Mouse (Mus musculus): ENCODE data around the gene Ccn5. TPM values are rescaled to one million over a fixed set of nuclear protein-coding genes. Genes with fewer than 3 reads are reported as not detected.
A peak's percentile ranks its signal among the peaks of the same experiment; 100 is the strongest.

Ccn5 gene
- polyA plus RNA-seq, 1 experiment from 2014 or later: 2.4 TPM

DNA sequence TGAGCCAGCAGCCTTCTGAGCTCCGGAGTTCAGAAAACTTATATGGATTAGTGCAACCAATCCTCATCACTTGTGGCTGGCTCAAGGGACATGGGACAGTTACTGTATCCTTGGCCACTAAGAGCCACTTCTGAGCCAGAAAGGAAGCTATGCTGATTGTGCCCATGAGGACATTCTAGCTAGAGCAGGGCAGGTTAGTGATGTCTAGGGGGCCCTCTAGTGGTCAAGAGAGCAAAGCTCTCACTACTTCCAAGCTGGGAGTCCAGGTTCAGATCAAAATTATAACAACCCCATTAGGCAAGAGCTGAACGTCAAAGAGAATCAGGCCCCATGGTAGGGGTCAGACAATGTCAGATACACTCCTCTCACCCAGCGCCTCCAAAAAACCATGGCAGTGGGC, 33.0 kb upstream of the Ccn5 start:
- TF ChIP-seq CTCF (IDR thresholded peaks at IDR 0.05): peak; percentile 86
- TF ChIP-seq EP300 (IDR thresholded peaks at IDR 0.05): no peak
- no peaks in the 10 kb centered on the region for H3K9me3 ChIP-seq (ENCODE audit: low read length)
- H3K4me1 ChIP-seq (ENCODE audit: insufficient read depth, low read depth, low read length): no peaks in the 10 kb centered on the region
- WGBS: 41% methylated on average over 3 of the region's 3 CpGs
- no peak overlapping the region for H3K9ac ChIP-seq (replicated peaks; ENCODE audit: low read depth)
- ATAC-seq: peak; percentile 71
- no peak overlapping the region for H3K4me2 ChIP-seq (replicated peaks; ENCODE audit: low read depth, low read length)
- H3K27ac ChIP-seq (ENCODE audit: low read length): no peak overlapping the region
- peak; percentile 87 for DNase-seq (ENCODE audit: low spot score)
- no peaks in the 10 kb centered on the region for H3K27me3 ChIP-seq (replicated peaks; ENCODE audit: insufficient read depth, low read length)
- H3K36me3 ChIP-seq (ENCODE audit: insufficient read depth, low read length): no peaks in the 10 kb centered on the region
- H3K4me3 ChIP-seq (ENCODE audit: low read depth, low read length): no peak overlapping the region

DNA sequence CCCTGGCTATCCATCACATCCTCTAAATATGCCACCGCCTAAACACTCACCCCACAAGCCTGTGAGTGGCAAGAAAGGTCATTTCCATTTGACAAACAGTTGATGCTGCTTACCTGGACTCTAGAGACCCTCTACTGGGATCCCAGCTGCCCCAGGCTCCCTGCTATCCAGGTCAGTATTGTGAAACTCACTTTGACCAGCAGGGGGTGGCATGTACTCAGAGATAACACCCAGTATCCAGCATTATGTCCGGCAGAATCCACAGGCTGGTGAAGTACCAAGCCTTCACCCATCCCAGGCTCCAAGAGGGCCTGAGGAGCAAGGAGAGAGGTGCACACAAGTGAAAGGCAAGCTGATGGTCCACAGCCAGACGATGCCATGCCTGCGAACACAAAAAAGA, 32.2 kb upstream of the Ccn5 start:
- no peak overlapping the region for H3K9ac ChIP-seq (replicated peaks; ENCODE audit: low read depth)
- no peaks in the 10 kb centered on the region for H3K9me3 ChIP-seq (ENCODE audit: low read length)
- H3K36me3 ChIP-seq (ENCODE audit: insufficient read depth, low read length): no peaks in the 10 kb centered on the region
- H3K4me1 ChIP-seq (ENCODE audit: insufficient read depth, low read depth, low read length): no peaks in the 10 kb centered on the region
- ATAC-seq (peak; percentile 55; the same call in 1 of the 2 replicates), DNase-seq (ENCODE audit: low spot score) (peak; percentile 76)
- peak; percentile 83 for TF ChIP-seq CTCF (IDR thresholded peaks at IDR 0.05)
- TF ChIP-seq EP300 (IDR thresholded peaks at IDR 0.05): no peak
- no peak overlapping the region for H3K27ac ChIP-seq (ENCODE audit: low read length)
- no peaks in the 10 kb centered on the region for H3K27me3 ChIP-seq (replicated peaks; ENCODE audit: insufficient read depth, low read length)
- H3K4me3 ChIP-seq (ENCODE audit: low read depth, low read length): no peak overlapping the region
- WGBS: 69% methylated on average over 4 of the region's 4 CpGs
- H3K4me2 ChIP-seq (replicated peaks; ENCODE audit: low read depth, low read length): no peak overlapping the region

DNA sequence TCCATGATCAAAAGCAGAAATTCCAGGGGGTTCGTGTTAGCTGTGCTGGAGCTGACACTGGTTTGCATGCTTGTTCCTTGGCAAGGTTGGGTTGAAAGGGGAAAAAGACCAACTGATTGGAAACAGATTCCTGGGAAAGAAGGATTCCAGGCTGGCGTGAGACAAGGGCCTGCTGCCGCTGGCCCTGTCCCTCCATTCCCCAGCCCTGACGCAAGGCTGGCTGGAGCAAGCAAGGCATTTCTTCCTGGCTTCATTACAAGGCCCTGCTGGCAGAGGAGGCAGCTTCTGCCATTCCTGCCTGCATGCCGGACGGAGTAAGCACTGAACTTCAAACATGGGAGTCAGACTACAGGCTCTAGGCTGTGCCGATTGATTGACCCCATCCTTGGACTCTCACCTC, 22.2 kb upstream of the Ccn5 start:
- no peak overlapping the region for H3K9ac ChIP-seq (replicated peaks; ENCODE audit: low read depth)
- ATAC-seq: peak; percentile 89
- no peak overlapping the region for H3K4me2 ChIP-seq (replicated peaks; ENCODE audit: low read depth, low read length)
- no peaks in the 10 kb centered on the region for H3K36me3 ChIP-seq (ENCODE audit: insufficient read depth, low read length)
- no peaks in the 10 kb centered on the region for H3K4me1 ChIP-seq (ENCODE audit: insufficient read depth, low read depth, low read length)
- TF ChIP-seq EP300 (IDR thresholded peaks at IDR 0.05) (0 out of 2 replicates have a peak, but pooled peaks have one; percentile 32), CTCF (IDR thresholded peaks at IDR 0.05) (no peak)
- 53% methylated on average over 7 of the region's 7 CpGs for WGBS
- no peak overlapping the region for H3K27ac ChIP-seq (ENCODE audit: low read length)
- no peak overlapping the region for H3K4me3 ChIP-seq (ENCODE audit: low read depth, low read length)
- H3K9me3 ChIP-seq (ENCODE audit: low read length): no peaks in the 10 kb centered on the region
- peak; percentile 76 for DNase-seq (ENCODE audit: low spot score)
- no peaks in the 10 kb centered on the region for H3K27me3 ChIP-seq (replicated peaks; ENCODE audit: insufficient read depth, low read length)

DNA sequence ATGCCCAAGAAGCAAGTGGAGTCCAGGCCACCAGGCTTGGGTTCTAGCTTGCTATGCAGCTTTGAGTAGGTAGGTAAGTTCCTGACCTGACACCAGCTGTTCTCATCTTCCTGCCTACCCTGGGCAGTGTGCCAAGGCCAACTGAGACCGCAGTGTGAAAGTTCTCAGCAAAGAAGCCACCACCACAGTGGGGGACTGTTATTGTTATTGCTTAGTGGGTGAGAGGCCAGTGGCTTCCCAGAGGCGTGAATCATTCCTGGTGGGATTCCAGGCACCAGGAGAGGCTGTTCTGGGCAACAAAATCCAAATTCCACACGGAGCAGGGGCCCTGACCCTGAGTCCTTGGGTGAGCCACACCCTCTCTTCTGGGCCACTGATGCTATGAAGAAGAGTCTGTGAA, 19.8 kb upstream of the Ccn5 start:
- H3K4me3 ChIP-seq (ENCODE audit: low read depth, low read length): no peak overlapping the region
- H3K4me1 ChIP-seq (ENCODE audit: insufficient read depth, low read depth, low read length): no peaks in the 10 kb centered on the region
- DNase-seq (ENCODE audit: low spot score): peak; percentile 9
- no peaks in the 10 kb centered on the region for H3K9me3 ChIP-seq (ENCODE audit: low read length)
- TF ChIP-seq EP300 (IDR thresholded peaks at IDR 0.05) (no peak), CTCF (IDR thresholded peaks at IDR 0.05) (no peak)
- H3K27ac ChIP-seq (ENCODE audit: low read length): no peak overlapping the region
- H3K4me2 ChIP-seq (replicated peaks; ENCODE audit: low read depth, low read length): no peak overlapping the region
- H3K27me3 ChIP-seq (replicated peaks; ENCODE audit: insufficient read depth, low read length): no peaks in the 10 kb centered on the region
- WGBS: 14% methylated on average over 3 of the region's 3 CpGs
- H3K9ac ChIP-seq (replicated peaks; ENCODE audit: low read depth): no peak overlapping the region
- no peaks in the 10 kb centered on the region for H3K36me3 ChIP-seq (ENCODE audit: insufficient read depth, low read length)
- ATAC-seq: peak; percentile 17; the same call in 1 of the 2 replicates

DNA sequence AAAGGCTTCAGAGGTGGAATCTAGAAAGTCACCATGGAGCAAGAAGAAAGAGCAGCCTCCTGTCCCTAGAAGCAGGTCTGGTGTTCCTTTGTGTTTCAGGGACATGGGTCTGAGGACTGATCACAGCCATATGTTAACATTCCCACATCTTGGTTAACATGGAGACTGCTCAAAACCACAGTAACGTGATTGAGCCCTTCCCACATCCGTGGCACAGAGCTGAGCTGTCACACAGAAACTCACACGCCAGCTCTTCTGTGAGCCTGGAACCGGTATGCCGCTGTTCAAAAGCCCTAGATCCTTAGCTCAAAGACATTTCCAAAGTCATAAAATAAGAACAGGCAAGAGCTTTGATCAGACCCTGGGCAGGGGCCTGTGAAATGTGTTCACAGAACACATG, 19.3 kb upstream of the Ccn5 start:
- 82% methylated on average over 5 of the region's 5 CpGs for WGBS
- no peak for DNase-seq (ENCODE audit: low spot score)
- no peak overlapping the region for H3K4me2 ChIP-seq (replicated peaks; ENCODE audit: low read depth, low read length)
- no peak overlapping the region for H3K27ac ChIP-seq (ENCODE audit: low read length)
- no peak overlapping the region for H3K9ac ChIP-seq (replicated peaks; ENCODE audit: low read depth)
- H3K4me1 ChIP-seq (ENCODE audit: insufficient read depth, low read depth, low read length): no peaks in the 10 kb centered on the region
- H3K27me3 ChIP-seq (replicated peaks; ENCODE audit: insufficient read depth, low read length): no peaks in the 10 kb centered on the region
- no peaks in the 10 kb centered on the region for H3K36me3 ChIP-seq (ENCODE audit: insufficient read depth, low read length)
- no peak overlapping the region for H3K4me3 ChIP-seq (ENCODE audit: low read depth, low read length)
- ATAC-seq: no peak
- no peak for TF ChIP-seq EP300 (IDR thresholded peaks at IDR 0.05)
- no peak for TF ChIP-seq CTCF (IDR thresholded peaks at IDR 0.05)
- no peaks in the 10 kb centered on the region for H3K9me3 ChIP-seq (ENCODE audit: low read length)

DNA sequence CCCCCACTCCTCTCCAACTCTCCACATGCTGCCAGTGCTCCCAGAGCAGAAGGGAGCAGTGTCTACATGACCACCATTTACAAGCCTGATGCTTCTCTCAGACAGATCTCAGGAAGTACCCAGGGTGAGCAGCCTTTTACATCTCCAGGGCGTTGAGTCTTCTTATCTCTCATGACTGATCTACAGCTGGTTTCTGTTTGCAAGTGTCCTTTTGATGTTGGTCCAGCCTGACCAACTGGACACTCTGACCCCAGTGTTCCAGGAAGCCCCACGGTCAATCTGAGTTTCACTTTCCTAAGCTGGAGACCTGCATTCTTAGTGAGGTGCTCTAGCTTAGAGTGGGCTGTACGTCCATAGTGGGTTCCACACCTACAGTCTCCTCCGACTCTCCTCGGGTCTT, 16.8 kb upstream of the Ccn5 start:
- Histone ChIP-seq H3K9ac (replicated peaks; ENCODE audit: low read depth) (no peak overlapping the region), H3K4me2 (replicated peaks; ENCODE audit: low read depth, low read length) (no peak overlapping the region), H3K36me3 (ENCODE audit: insufficient read depth, low read length) (no peaks in the 10 kb centered on the region), H3K9me3 (ENCODE audit: low read length) (no peaks in the 10 kb centered on the region), H3K4me3 (ENCODE audit: low read depth, low read length) (no peak overlapping the region), H3K4me1 (ENCODE audit: insufficient read depth, low read depth, low read length) (no peaks in the 10 kb centered on the region), H3K27me3 (replicated peaks; ENCODE audit: insufficient read depth, low read length) (no peaks in the 10 kb centered on the region), H3K27ac (ENCODE audit: low read length) (no peak overlapping the region)
- ATAC-seq (peak; percentile 19), DNase-seq (ENCODE audit: low spot score) (no peak)
- TF ChIP-seq EP300 (IDR thresholded peaks at IDR 0.05): no peak
- TF ChIP-seq CTCF (IDR thresholded peaks at IDR 0.05): no peak
- WGBS: 50% methylated on average over 5 of the region's 5 CpGs

DNA sequence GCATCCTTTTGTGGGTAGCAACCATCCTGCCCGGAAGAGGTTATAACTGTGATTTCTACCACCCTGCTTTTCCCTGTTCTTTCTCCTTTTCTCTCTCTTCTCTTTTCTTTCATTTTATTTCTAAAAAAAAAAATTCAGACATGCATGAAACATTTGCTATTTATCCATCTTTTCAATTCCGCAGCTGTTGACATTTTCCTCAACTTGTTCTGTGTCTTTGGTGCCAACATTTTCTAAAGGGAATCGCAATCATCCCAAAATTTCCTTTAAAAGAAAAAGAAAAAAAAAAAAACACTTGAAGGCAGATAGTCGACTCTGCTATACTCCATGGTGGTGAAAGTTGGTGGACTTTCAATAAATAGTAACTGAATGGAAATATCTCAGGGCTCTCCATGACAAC, 11.5 kb upstream of the Ccn5 start:
- WGBS: 74% methylated on average over 4 of the region's 4 CpGs
- no peaks in the 10 kb centered on the region for H3K9me3 ChIP-seq (ENCODE audit: low read length)
- H3K27me3 ChIP-seq (replicated peaks; ENCODE audit: insufficient read depth, low read length): no peaks in the 10 kb centered on the region
- H3K27ac ChIP-seq (ENCODE audit: low read length): no peak overlapping the region
- H3K4me1 ChIP-seq (ENCODE audit: insufficient read depth, low read depth, low read length): no peaks in the 10 kb centered on the region
- no peak overlapping the region for H3K4me2 ChIP-seq (replicated peaks; ENCODE audit: low read depth, low read length)
- H3K4me3 ChIP-seq (ENCODE audit: low read depth, low read length): no peak overlapping the region
- no peaks in the 10 kb centered on the region for H3K36me3 ChIP-seq (ENCODE audit: insufficient read depth, low read length)
- TF ChIP-seq CTCF (IDR thresholded peaks at IDR 0.05) (no peak), EP300 (IDR thresholded peaks at IDR 0.05) (no peak)
- H3K9ac ChIP-seq (replicated peaks; ENCODE audit: low read depth): no peak overlapping the region
- ATAC-seq: no peak
- DNase-seq (ENCODE audit: low spot score): peak; percentile 18

Measured in lung, postnatal 0 days (tissue).